Mouse (Mus musculus): ENCODE measurements around the gene Fbxl20. TPM values are rescaled to one million over a fixed set of nuclear protein-coding genes. Genes with fewer than 3 reads are reported as not detected.
"Not testable (repeated sequence)": the region's sequence is repeated elsewhere in the genome, so short reads cannot be mapped to it uniquely, and the experiment has no call there.

Fbxl20 gene
- polyA plus RNA-seq (2012; rRNA removed) (2.0 and 2.3 TPM in 2 replicates), polyA plus RNA-seq (2014; fragmentation: Nextera tagmentation; extraction: Ambion mirVana) (3.4 and 5.9 TPM in 2 replicates)

- ATAC-seq (ENCODE audit: insufficient read depth), result peak; percentile 80
- Histone ChIP-seq H3K4me2 (ENCODE audit: low read depth) (peak within 1 kb of the TSS; percentile 100), H3K27me3 (ENCODE audit: control insufficient read depth, insufficient read depth, low read length) (no peaks in the 10 kb centered on the region), H3K4me3 (ENCODE audit: insufficient read depth in 1 of 2, low read depth in 2 of 2, low read length in 2 of 2) (peak within 1 kb of the TSS; percentile 79 to 80), H3K36me3 (replicated peaks; ENCODE audit: control insufficient read depth, insufficient read depth, low read depth) (peaks cover 2% of the 10 kb centered on the region; the same call in 1 of the 2 replicates), H3K27ac (peak within 1 kb of the TSS; percentile 76), H3K9me3 (ENCODE audit: control insufficient read depth, low read length) (no peaks in the 10 kb centered on the region), H3K9ac (replicated peaks) (peak within 1 kb of the TSS; percentile 63), H3K4me1 (replicated peaks; ENCODE audit: control insufficient read depth in 2 of 2, insufficient read depth in 2 of 2, low read length in 1 of 2) (peaks cover 2 to 9% of the 10 kb centered on the region in 2 experiments; a peak in 2 of 4 replicates)
- peak; percentile 86 to 91 (median 89) for DNase-seq (ENCODE audit: low read depth in 3 of 3, low spot score in 3 of 3)
- under 1% methylated on average over 49 of the region's 65 CpGs for WGBS (ENCODE audit: insufficient replicate concordance)
- TF ChIP-seq EP300 (IDR thresholded peaks at IDR 0.05; ENCODE audit: low read depth), result no peak
- TF ChIP-seq CTCF (IDR thresholded peaks at IDR 0.05; ENCODE audit: low read depth), result no peak
These were observed at the start of gene Fbxl20 for GRCm38 (mm10) chr11:98149786-98150624. TSS of gene Fbxl20 (minus strand) at chr11:98150403.

DNA sequence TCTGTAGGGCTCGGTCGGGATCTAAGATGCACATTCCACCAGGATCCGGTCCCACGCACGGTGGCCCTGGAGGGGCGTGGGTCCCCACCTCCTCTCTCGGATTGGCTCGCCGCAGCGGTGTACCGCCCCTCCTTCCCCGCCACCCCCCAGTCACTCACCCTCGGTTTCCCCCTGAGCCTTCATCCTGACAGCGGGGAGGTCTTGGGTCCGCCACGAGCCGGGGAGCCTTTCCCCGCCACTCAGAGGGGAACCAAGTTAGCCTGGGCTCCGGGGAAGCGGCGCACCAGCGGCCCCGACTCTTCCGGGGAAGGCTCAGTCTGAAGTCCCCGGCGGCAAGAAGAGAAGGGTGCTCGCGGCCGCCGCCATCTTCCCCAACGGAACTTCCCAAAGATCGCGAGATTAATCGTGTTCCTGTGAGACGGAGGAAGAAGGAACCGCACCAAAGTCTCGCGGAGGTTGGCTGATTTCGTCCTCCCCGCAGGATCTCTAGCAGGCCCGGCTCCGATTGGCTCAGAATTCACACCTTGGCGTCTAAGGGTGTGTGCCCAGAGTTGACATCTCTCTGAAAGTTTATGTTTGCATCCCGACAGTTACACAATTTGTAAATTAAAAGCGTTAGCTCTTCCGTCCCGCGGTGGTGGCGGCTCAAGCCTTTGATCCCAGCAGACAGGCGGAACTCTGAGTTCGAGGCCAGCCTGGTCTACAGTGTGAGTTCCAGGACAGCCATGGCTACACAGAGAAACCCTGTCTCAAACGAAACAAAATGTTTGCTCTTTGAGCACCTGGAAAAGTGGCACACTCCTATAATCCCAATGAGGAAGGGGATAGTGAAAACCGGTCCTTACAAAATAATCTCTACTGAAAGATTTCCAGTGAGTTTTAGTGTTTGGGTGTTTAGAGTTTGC is 43.0 kb upstream of the Fbxl20 start, which contains the start of gene Med1:
Gene Med1, minus strand, starts transcription at position 393 of the 905 bp plus-strand sequence.
- Histone ChIP-seq H3K27ac (peak within 1 kb of the TSS; percentile 71), H3K9me3 (ENCODE audit: control insufficient read depth, low read length) (no peaks in the 10 kb centered on the region), H3K9ac (replicated peaks) (peak within 1 kb of the TSS; percentile 65), H3K4me3 (ENCODE audit: insufficient read depth in 1 of 2, low read depth in 2 of 2, low read length in 2 of 2) (peak within 1 kb of the TSS; percentile 74 to 89), H3K4me2 (ENCODE audit: low read depth) (peak within 1 kb of the TSS; percentile 94), H3K36me3 (replicated peaks; ENCODE audit: control insufficient read depth, insufficient read depth, low read depth) (peaks cover 7% of the 10 kb centered on the region), H3K4me1 (replicated peaks; ENCODE audit: control insufficient read depth in 2 of 2, insufficient read depth in 2 of 2, low read length in 1 of 2) (peaks cover 9 to 12% of the 10 kb centered on the region in 2 experiments), H3K27me3 (ENCODE audit: control insufficient read depth, insufficient read depth, low read length) (no peaks in the 10 kb centered on the region)
- TF ChIP-seq EP300 (IDR thresholded peaks at IDR 0.05; ENCODE audit: low read depth) (peak; percentile 45), CTCF (IDR thresholded peaks at IDR 0.05; ENCODE audit: low read depth) (no peak)
- under 1% methylated on average over 53 of the region's 53 CpGs for WGBS (ENCODE audit: insufficient replicate concordance)
- ATAC-seq (ENCODE audit: insufficient read depth), result peak; percentile 98
- DNase-seq (ENCODE audit: low read depth in 3 of 3, low spot score in 3 of 3), result peak; percentile 97 to 98 (median 97)

DNA sequence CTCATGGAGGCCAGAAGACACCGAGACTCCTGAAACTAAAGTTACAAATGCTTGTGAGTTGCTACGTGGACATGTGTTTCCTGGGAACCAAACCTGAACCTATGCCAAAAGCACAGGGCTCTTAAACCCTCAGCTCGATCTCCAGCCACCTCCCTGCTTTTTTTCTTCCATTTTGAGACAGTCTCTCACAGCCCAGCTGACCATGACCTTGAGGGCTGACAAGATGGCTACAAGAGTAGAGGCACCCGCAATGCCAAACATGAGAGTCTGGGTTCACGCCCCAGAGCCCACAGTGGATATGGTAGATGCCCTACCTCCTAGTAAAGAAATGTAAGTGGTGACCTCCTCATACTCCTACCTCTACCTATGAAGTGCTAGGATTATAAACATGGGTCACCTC is 40.6 kb upstream of the Fbxl20 start:
- DNase-seq (ENCODE audit: low read depth in 3 of 3, low spot score in 3 of 3) (no peak), ATAC-seq (ENCODE audit: insufficient read depth) (no peak)
- Histone ChIP-seq H3K4me2 (ENCODE audit: low read depth) (no peak overlapping the region), H3K27ac (no peak overlapping the region), H3K36me3 (replicated peaks; ENCODE audit: control insufficient read depth, insufficient read depth, low read depth) (peaks cover 13% of the 10 kb centered on the region), H3K9me3 (ENCODE audit: control insufficient read depth, low read length) (no peaks in the 10 kb centered on the region), H3K4me3 (ENCODE audit: insufficient read depth in 1 of 2, low read depth in 2 of 2, low read length in 2 of 2) (no peak overlapping the region), H3K9ac (replicated peaks) (no peak overlapping the region), H3K27me3 (ENCODE audit: control insufficient read depth, insufficient read depth, low read length) (no peaks in the 10 kb centered on the region), H3K4me1 (replicated peaks; ENCODE audit: control insufficient read depth in 2 of 2, insufficient read depth in 2 of 2, low read length in 1 of 2) (peaks cover 9 to 12% of the 10 kb centered on the region in 2 experiments)
- TF ChIP-seq EP300 (IDR thresholded peaks at IDR 0.05; ENCODE audit: low read depth), result no peak
- no peak for TF ChIP-seq CTCF (IDR thresholded peaks at IDR 0.05; ENCODE audit: low read depth)
- 78% methylated on average over 5 of the region's 5 CpGs for WGBS (ENCODE audit: insufficient replicate concordance)

- ATAC-seq (ENCODE audit: insufficient read depth) (no peak), DNase-seq (ENCODE audit: low read depth in 3 of 3, low spot score in 3 of 3) (no peak)
- Histone ChIP-seq H3K27me3 (ENCODE audit: control insufficient read depth, insufficient read depth, low read length) (no peaks in the 10 kb centered on the region), H3K36me3 (replicated peaks; ENCODE audit: control insufficient read depth, insufficient read depth, low read depth) (peaks cover 30% of the 10 kb centered on the region), H3K4me1 (replicated peaks; ENCODE audit: control insufficient read depth in 2 of 2, insufficient read depth in 2 of 2, low read length in 1 of 2) (peaks cover 5 to 6% of the 10 kb centered on the region in 2 experiments; a peak in 3 of 4 replicates), H3K27ac (no peak overlapping the region), H3K9me3 (ENCODE audit: control insufficient read depth, low read length) (no peaks in the 10 kb centered on the region), H3K4me2 (ENCODE audit: low read depth) (no peak overlapping the region), H3K4me3 (ENCODE audit: insufficient read depth in 1 of 2, low read depth in 2 of 2, low read length in 2 of 2) (no peak overlapping the region), H3K9ac (replicated peaks) (no peak overlapping the region)
- TF ChIP-seq CTCF (IDR thresholded peaks at IDR 0.05; ENCODE audit: low read depth) (no peak), EP300 (IDR thresholded peaks at IDR 0.05; ENCODE audit: low read depth) (no peak)
- WGBS (ENCODE audit: insufficient replicate concordance), result 84% methylated on average over 9 of the region's 9 CpGs
These were observed 37.6 kb upstream of the Fbxl20 start for GRCm38 (mm10) chr11:98187640-98188395.

DNA sequence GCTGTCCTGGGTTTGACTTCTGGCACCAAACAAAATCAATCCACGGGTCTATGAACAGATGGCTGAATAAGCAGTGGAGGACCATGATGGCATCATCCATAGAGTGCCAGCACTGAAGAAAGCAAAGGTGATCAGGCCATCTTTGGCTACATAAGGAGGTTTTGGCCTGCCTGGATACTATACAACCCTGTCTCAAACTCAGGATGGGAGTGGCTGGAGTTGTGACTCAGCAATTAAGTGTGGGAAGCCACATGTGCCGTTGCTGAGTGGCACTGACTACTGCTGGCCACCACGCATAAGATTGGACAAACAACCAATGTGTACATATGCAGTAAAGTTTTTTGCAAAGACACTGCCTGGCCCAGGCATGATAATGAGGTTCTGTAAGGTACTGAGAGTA is 31.9 kb upstream of the Fbxl20 start:
- not testable (repeated sequence) for H3K4me2 ChIP-seq (ENCODE audit: low read depth); H3K9ac ChIP-seq (replicated peaks); H3K27me3 ChIP-seq (ENCODE audit: control insufficient read depth, insufficient read depth, low read length); H3K4me3 ChIP-seq (ENCODE audit: insufficient read depth in 1 of 2, low read depth in 2 of 2, low read length in 2 of 2); H3K9me3 ChIP-seq (ENCODE audit: control insufficient read depth, low read length); DNase-seq (ENCODE audit: low read depth in 3 of 3, low spot score in 3 of 3); H3K4me1 ChIP-seq (replicated peaks; ENCODE audit: control insufficient read depth in 2 of 2, insufficient read depth in 2 of 2, low read length in 1 of 2); H3K27ac ChIP-seq
- peaks cover 40% of the 10 kb centered on the region for H3K36me3 ChIP-seq (replicated peaks; ENCODE audit: control insufficient read depth, insufficient read depth, low read depth)
- ATAC-seq (ENCODE audit: insufficient read depth), result peak; percentile 75; the same call in 1 of the 2 replicates
- WGBS (ENCODE audit: insufficient replicate concordance), result 65% methylated on average over 3 of the region's 3 CpGs
